Mouse (Mus musculus) kidney, adult 2 months (tissue): ENCODE data around the gene Snd1.

Experiments used
- CTCF ChIP-seq: fragments of 200-500 bp; conservative IDR thresholded peaks from 2 replicates; pipeline ENCODE4 v1.5.1; 2011; ENCODE audit warnings: low read depth, mild to moderate bottlenecking, control low read depth, low read length, moderate library complexity, mixed read lengths; ENCODE audit not compliant: insufficient read depth, insufficient read length
- POLR2A ChIP-seq: fragments of 200-500 bp; IDR thresholded peaks from one replicate; pipeline ENCODE4 v1.6.1; 2011; ENCODE audit warnings: low read depth, low read length, control low read depth

DNA sequence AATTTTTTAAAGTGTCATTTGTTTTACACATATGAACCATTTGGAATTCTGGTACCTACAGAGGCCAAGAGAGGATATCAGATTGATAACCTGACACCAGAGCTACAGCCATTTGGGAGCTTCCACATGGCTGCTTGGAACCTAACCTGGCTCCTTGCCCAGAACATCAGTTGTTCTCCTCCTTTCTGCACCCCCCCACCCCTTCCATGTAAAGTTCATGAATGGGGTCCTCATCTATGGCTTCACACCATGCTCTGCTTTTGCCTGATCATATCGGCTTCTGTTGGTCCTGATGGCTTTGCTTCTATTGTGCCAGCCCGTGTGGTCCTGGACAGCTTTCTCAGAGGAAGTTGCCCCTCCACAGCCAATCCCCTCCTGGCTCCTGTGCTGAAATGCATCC lies 156.0 kb downstream of the Snd1 start:
- TF ChIP-seq CTCF (no peak), POLR2A (no peak)
